Mouse (Mus musculus) ZHBTc4 (cell line): ENCODE measurements around the gene Gm10401.

Source experiments
- DNase-seq: peaks from one replicate; pipeline ENCODE4 v3.0.0-alpha.2; 2011; ENCODE audit warnings: low read depth, low spot score

Gm10401 gene

GRCm38 (mm10) chr5:115070457-115070856, 27.6 kb downstream of the Gm10401 start:
- no peak for DNase-seq

GRCm38 (mm10) chr5:115069611-115070010, 28.5 kb downstream of the Gm10401 start:
- DNase-seq, result no peak

- no peak for DNase-seq
Measured at GRCm38 (mm10) chr5:115068671-115069421, 29.2 kb downstream of the Gm10401 start.

GRCm38 (mm10) chr5:115066245-115066644, 31.9 kb downstream of the Gm10401 start:
- DNase-seq, result no peak

GRCm38 (mm10) chr5:115063391-115063790, 34.7 kb downstream of the Gm10401 start:
- DNase-seq, result no peak

- DNase-seq, result no peak
Measured at GRCm38 (mm10) chr5:115062566-115062965, 35.5 kb downstream of the Gm10401 start.

- DNase-seq, result no peak
Measured at GRCm38 (mm10) chr5:115060977-115061376, 37.1 kb downstream of the Gm10401 start.

- no peak for DNase-seq
Measured at GRCm38 (mm10) chr5:115060067-115060695, 37.9 kb downstream of the Gm10401 start.

GRCm38 (mm10) chr5:115058584-115059297, 39.4 kb downstream of the Gm10401 start:
- DNase-seq, result no peak

- no peak for DNase-seq
Measured at GRCm38 (mm10) chr5:115057153-115057552, 40.9 kb downstream of the Gm10401 start.

GRCm38 (mm10) chr5:115055418-115055817, 42.7 kb downstream of the Gm10401 start:
- DNase-seq, result no peak

- no peak for DNase-seq
Measured at GRCm38 (mm10) chr5:115053791-115054396, 44.2 kb downstream of the Gm10401 start.

- no peak for DNase-seq
Measured at GRCm38 (mm10) chr5:115052546-115052945, 45.5 kb downstream of the Gm10401 start.

GRCm38 (mm10) chr5:115050776-115051175, 47.3 kb downstream of the Gm10401 start:
- DNase-seq, result peak; percentile 64

- peak; percentile 59 for DNase-seq
Measured at GRCm38 (mm10) chr5:115049692-115050091, 48.4 kb downstream of the Gm10401 start.
